Mouse (Mus musculus): ENCODE data around the gene Rab31. TPM values are rescaled to one million over a fixed set of nuclear protein-coding genes. Genes with fewer than 3 reads are reported as not detected.

Rab31 gene
- total and polyA plus RNA-seq, 3 experiments = 0.79 to 2.8 (median 1.2) TPM

DNA sequence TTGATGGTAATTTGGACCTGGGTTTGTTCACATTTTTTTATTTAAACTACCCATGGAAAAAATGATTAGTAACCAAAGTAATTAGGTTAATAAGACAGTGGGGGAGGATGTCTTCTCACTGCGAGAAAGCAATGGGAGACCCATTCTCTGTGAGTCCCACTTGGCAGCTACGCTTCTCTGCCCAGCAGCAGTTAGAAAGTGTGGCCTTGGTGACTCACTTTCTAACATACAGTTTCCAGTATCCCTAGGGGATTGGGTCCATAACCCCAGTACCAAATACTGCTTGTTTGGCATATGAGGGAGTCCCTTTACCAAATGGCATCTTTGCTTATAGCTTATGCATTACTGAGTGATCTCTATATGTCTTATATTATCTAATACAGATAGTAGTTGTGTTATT is 18.6 kb upstream of the Rab31 start:
- Histone ChIP-seq H3K9ac (ENCODE audit: insufficient read depth, low read depth) (no peak overlapping the region), H3K4me2 (ENCODE audit: insufficient read depth, low read depth, poor library complexity, severe bottlenecking) (no peak overlapping the region), H3K27ac (ENCODE audit: insufficient read depth, low read depth) (no peak overlapping the region), H3K79me2 (replicated peaks; ENCODE audit: control insufficient read depth, extremely low read depth, insufficient read depth, poor library complexity, severe bottlenecking) (peaks cover 38% of the 10 kb centered on the region), H3K9me3 (replicated peaks; ENCODE audit: low read length) (no peaks in the 10 kb centered on the region), H3K36me3 (replicated peaks in 1 of 2; ENCODE audit: control insufficient read depth in 1 of 2, insufficient read depth in 1 of 2, low read length in 1 of 2) (peaks cover 4 to 35% of the 10 kb centered on the region in 2 experiments), H3K4me1 (ENCODE audit: control insufficient read depth in 1 of 2, insufficient read depth in 2 of 2) (peaks cover 18 to 61% of the 10 kb centered on the region in 2 experiments), H3K4me3 (replicated peaks in 1 of 3; ENCODE audit: low read depth in 2 of 3, low read length in 2 of 3, poor library complexity in 1 of 3) (no peak overlapping the region), H3K27me3 (replicated peaks) (no peaks in the 10 kb centered on the region)
- dilution Hi-C loops (cut with MboI; ENCODE audit: extremely low pct_ligation_motif_present, extremely low pct_unique_long_range_greater_than_20kb, low sequenced_read_pairs) (no loop called here), in situ Hi-C loops (cut with MboI; ENCODE audit: low pct_ligation_motif_present, low pct_unique_long_range_greater_than_20kb, low sequenced_read_pairs) (no loop called here)
- DNase-seq (ENCODE audit: extremely low read depth) = no peak
- TF ChIP-seq BHLHE40 (IDR thresholded peaks at IDR 0.05; ENCODE audit: low read depth, low read length) = no peak
- TF ChIP-seq TBP (conservative IDR thresholded peaks at IDR 0.05; ENCODE audit: low read depth, low read length) = no peak
- no peak for TF ChIP-seq USF1 (IDR thresholded peaks at IDR 0.05; ENCODE audit: low read depth, low read length)
- TF ChIP-seq ELF1 (IDR thresholded peaks at IDR 0.05; ENCODE audit: low read depth, low read length) = no peak
- TF ChIP-seq E2F4 (IDR thresholded peaks at IDR 0.05; ENCODE audit: insufficient replicate concordance, low read depth, low read length) = no peak
- TF ChIP-seq USF2 (conservative IDR thresholded peaks at IDR 0.05; ENCODE audit: low read depth, low read length) = no peak
- TF ChIP-seq TCF12 (IDR thresholded peaks at IDR 0.05; ENCODE audit: low read depth, low read length) = no peak
- TF ChIP-seq ZC3H11A (IDR thresholded peaks at IDR 0.05; ENCODE audit: low read depth, low read length) = no peak
- TF ChIP-seq POLR2A (IDR thresholded peaks at IDR 0.05; ENCODE audit: low read depth, low read length) = no peak
- no peak for TF ChIP-seq GABPA (IDR thresholded peaks at IDR 0.05; ENCODE audit: insufficient replicate concordance, low read depth, low read length)
- no peak for TF ChIP-seq MEF2A (IDR thresholded peaks at IDR 0.05; ENCODE audit: borderline replicate concordance, low read depth, low read length)
- TF ChIP-seq UBTF (IDR thresholded peaks at IDR 0.05; ENCODE audit: low read depth, low read length) = no peak
- TF ChIP-seq RAD21 (IDR thresholded peaks at IDR 0.05; ENCODE audit: low read depth, low read length) = no peak
- TF ChIP-seq SMC3 (IDR thresholded peaks at IDR 0.05; ENCODE audit: low read depth, low read length) = no peak

DNA sequence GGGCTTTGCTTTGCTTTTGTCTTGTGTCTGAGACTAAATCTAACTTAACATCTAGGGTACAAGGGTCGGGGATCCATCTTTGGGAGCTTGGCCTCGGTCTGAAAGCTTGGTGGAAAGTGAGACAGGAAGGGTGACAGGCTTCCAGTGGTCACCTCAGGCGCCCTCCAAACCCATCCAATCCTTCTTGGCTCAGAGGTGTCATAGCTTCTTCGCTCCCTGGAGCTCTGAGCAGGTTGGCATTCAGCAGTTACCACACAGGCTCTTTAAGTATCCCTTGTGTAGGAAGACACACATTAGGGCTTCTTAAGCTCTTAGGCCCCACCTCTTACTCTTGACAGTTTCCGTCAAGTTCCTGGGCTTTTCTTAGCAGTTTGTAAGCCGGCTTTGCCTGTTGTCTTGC is 17.0 kb upstream of the Rab31 start:
- H3K4me1 ChIP-seq (ENCODE audit: control insufficient read depth in 1 of 2, insufficient read depth in 2 of 2) = peaks cover 24 to 68% of the 10 kb centered on the region in 2 experiments
- in situ Hi-C loops (cut with MboI; ENCODE audit: low pct_ligation_motif_present, low pct_unique_long_range_greater_than_20kb, low sequenced_read_pairs) (no loop called here), dilution Hi-C loops (cut with MboI; ENCODE audit: extremely low pct_ligation_motif_present, extremely low pct_unique_long_range_greater_than_20kb, low sequenced_read_pairs) (no loop called here)
- no peaks in the 10 kb centered on the region for H3K27me3 ChIP-seq (replicated peaks)
- no peak overlapping the region for H3K27ac ChIP-seq (ENCODE audit: insufficient read depth, low read depth)
- H3K36me3 ChIP-seq (replicated peaks in 1 of 2; ENCODE audit: control insufficient read depth in 1 of 2, insufficient read depth in 1 of 2, low read length in 1 of 2) = peaks cover 4 to 30% of the 10 kb centered on the region in 2 experiments
- H3K79me2 ChIP-seq (replicated peaks; ENCODE audit: control insufficient read depth, extremely low read depth, insufficient read depth, poor library complexity, severe bottlenecking) = peaks cover 36% of the 10 kb centered on the region
- no peak for DNase-seq (ENCODE audit: extremely low read depth)
- no peak overlapping the region for H3K4me2 ChIP-seq (ENCODE audit: insufficient read depth, low read depth, poor library complexity, severe bottlenecking)
- no peak overlapping the region for H3K4me3 ChIP-seq (replicated peaks in 1 of 3; ENCODE audit: low read depth in 2 of 3, low read length in 2 of 3, poor library complexity in 1 of 3)
- no peaks in the 10 kb centered on the region for H3K9me3 ChIP-seq (replicated peaks; ENCODE audit: low read length)
- TF ChIP-seq TCF12 (IDR thresholded peaks at IDR 0.05; ENCODE audit: low read depth, low read length) (no peak), MXI1 (IDR thresholded peaks at IDR 0.05; ENCODE audit: low read depth, low read length) (no peak), SIN3A (IDR thresholded peaks at IDR 0.05; ENCODE audit: low read length) (no peak), GABPA (IDR thresholded peaks at IDR 0.05; ENCODE audit: insufficient replicate concordance, low read depth, low read length) (no peak)
- no peak overlapping the region for H3K9ac ChIP-seq (ENCODE audit: insufficient read depth, low read depth)

Data from CH12.LX (cell line).